Mouse (Mus musculus): Measurements from ENCODE around the gene Ddx19a. TPM values are rescaled to one million over a fixed set of nuclear protein-coding genes. Genes with fewer than 3 reads are reported as not detected.
"Not testable (repeated sequence)": the region's sequence is repeated elsewhere in the genome, so short reads cannot be mapped to it uniquely, and the experiment has no call there.

Gene Ddx19a
- polyA plus RNA-seq, 1 experiment: 29.4 TPM

DNA sequence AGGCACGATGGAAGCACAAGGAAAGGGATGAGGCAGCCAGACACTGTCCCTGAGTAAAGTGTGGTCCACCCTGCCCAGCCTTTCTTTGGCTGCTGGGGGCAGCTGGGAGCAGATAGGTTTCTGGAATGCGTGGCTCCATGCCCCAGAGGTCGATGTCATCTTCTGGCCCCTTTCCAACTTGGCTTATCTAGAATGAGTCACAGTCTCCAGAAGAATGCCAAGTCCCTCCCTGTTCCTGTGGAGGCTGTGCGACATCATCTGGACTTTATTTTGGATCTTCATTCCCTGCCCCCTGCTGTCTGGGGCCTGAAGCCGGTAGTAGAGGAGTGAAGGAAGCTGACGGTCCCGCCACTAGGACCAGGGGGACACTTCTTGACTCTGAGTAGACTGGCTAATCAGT is 32.0 kb downstream of the Ddx19a start:
- H3K27me3 ChIP-seq (ENCODE audit: control insufficient read depth, insufficient read depth, low read length): no peaks in the 10 kb centered on the region
- peak overlapping the region; percentile 40 for H3K27ac ChIP-seq (ENCODE audit: insufficient read depth, low read length)
- H3K4me1 ChIP-seq (ENCODE audit: control insufficient read depth, insufficient read depth, low read length): peaks cover 30% of the 10 kb centered on the region
- peak; percentile 85 to 89 for DNase-seq
- WGBS: 4% methylated on average over 7 of the region's 7 CpGs
- TF ChIP-seq POLR2A (IDR thresholded peaks at IDR 0.05; ENCODE audit: borderline replicate concordance, insufficient read depth, low read length) (no peak), CTCF (IDR thresholded peaks at IDR 0.05; ENCODE audit: borderline replicate concordance, insufficient read depth, low read depth, low read length) (peak; percentile 16; the same call in 1 of the 2 replicates)
- H3K4me3 ChIP-seq (replicated peaks; ENCODE audit: insufficient read depth, low read depth, low read length): no peak overlapping the region

DNA sequence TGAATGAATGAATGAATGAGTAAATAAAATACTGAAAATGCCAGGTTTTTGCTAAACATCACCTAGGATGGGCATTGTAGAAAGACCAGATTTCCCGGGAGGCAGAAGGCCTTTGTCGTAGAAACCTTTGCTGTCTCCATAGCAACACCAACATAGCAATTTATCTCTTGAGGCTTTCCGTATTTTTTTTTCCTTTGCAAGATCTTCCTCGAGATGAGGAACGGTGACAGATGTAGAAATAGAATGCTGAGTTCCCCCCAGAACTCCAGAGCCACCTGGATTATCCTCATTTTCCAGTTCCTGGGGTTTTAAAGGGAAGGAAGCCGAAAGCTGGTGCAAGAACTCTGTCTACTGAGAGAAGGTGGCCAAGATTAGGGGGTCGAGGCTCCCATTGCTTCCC is 32.9 kb downstream of the Ddx19a start:
- 38% methylated on average over 7 of the region's 7 CpGs for WGBS
- H3K27ac ChIP-seq (ENCODE audit: insufficient read depth, low read length): peak overlapping the region; percentile 40
- H3K4me1 ChIP-seq (ENCODE audit: control insufficient read depth, insufficient read depth, low read length): peaks cover 30% of the 10 kb centered on the region
- H3K27me3 ChIP-seq (ENCODE audit: control insufficient read depth, insufficient read depth, low read length): no peaks in the 10 kb centered on the region
- DNase-seq: no peak
- TF ChIP-seq CTCF (IDR thresholded peaks at IDR 0.05; ENCODE audit: borderline replicate concordance, insufficient read depth, low read depth, low read length) (no peak), POLR2A (IDR thresholded peaks at IDR 0.05; ENCODE audit: borderline replicate concordance, insufficient read depth, low read length) (no peak)
- no peak overlapping the region for H3K4me3 ChIP-seq (replicated peaks; ENCODE audit: insufficient read depth, low read depth, low read length)

DNA sequence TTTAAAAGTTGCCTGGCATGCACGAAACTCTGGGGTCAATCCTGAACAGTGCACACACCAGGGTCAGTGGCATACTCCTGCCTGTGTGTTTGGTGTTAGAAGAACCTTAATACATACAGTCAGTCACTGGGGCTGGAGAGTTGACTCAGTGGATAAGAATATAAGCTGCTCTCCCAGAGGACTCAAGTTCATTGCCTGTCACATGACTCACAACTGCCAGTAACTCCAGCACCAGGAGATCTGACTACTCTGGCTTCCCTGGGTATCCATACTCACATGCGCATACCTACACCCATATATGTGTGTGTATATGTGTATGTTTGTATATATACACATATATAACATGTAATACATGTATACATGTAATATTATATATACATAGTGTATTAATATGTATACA is 34.5 kb downstream of the Ddx19a start:
- Histone ChIP-seq H3K27me3 (ENCODE audit: control insufficient read depth, insufficient read depth, low read length) (no peaks in the 10 kb centered on the region), H3K4me1 (ENCODE audit: control insufficient read depth, insufficient read depth, low read length) (peaks cover 35% of the 10 kb centered on the region), H3K4me3 (replicated peaks; ENCODE audit: insufficient read depth, low read depth, low read length) (no peak overlapping the region), H3K27ac (ENCODE audit: insufficient read depth, low read length) (no peak overlapping the region)
- DNase-seq: no peak
- WGBS: 95% methylated on average over 2 of the region's 2 CpGs
- TF ChIP-seq CTCF (IDR thresholded peaks at IDR 0.05; ENCODE audit: borderline replicate concordance, insufficient read depth, low read depth, low read length): no peak
- no peak for TF ChIP-seq POLR2A (IDR thresholded peaks at IDR 0.05; ENCODE audit: borderline replicate concordance, insufficient read depth, low read length)

DNA sequence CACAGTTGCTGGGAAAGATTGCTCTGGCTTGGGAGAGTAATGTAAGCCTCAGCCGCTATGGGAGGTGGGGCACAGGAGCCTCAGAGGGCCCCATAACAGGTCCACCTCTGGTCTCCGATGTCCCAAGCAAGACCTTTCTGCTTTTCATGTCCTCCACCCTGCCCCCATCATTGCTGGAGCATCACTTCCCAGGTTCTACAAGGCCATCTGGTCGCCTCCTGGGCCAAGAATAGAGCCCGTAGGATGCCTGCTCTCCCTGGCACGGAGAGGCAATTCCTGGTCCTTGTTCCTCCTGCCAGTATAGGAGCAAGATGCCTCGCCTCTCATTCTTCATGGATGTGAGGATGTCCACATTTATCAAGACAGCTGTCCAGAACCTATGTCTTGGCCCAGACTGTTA is 37.7 kb downstream of the Ddx19a start:
- 13% methylated on average over 6 of the region's 6 CpGs for WGBS
- peaks cover 40% of the 10 kb centered on the region for H3K4me1 ChIP-seq (ENCODE audit: control insufficient read depth, insufficient read depth, low read length)
- no peaks in the 10 kb centered on the region for H3K27me3 ChIP-seq (ENCODE audit: control insufficient read depth, insufficient read depth, low read length)
- peak overlapping the region; percentile 96 for H3K27ac ChIP-seq (ENCODE audit: insufficient read depth, low read length)
- peak; percentile 92 to 98 for DNase-seq
- peak overlapping the region; percentile 43 for H3K4me3 ChIP-seq (replicated peaks; ENCODE audit: insufficient read depth, low read depth, low read length)
- no peak for TF ChIP-seq CTCF (IDR thresholded peaks at IDR 0.05; ENCODE audit: borderline replicate concordance, insufficient read depth, low read depth, low read length)

DNA sequence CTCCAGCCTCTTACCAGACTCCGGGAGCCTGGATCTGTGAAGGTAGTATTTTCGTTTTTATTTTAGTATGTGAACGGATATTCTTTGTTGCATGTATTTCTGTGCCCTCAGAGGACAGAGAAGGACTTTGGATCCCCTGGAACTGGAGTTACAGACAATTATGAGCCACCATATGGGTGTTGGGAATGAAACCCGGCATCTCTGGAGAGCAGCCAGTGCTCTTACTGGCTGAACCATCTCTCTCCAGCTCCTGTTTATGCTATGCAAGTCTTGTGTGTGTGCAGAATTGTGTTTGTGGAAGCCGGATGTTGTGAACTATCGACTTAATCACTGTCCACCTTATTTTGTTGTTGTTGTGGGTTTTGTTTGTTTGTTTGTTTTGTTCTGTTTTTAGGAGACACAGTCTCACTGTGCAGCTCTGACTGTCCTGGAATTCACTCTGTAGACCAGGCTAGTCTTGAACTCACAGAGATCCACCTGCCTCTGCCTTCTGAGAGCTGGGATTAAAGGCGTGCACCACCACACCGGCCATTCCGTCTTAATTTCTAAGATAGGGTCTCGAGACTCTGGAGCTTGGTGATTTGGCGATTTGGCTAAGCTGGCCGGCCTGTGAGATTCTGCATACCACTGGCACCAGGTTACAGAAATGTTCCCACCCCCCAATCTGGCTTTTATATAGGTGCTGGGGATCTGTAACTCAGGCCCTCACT is 38.4 kb downstream of the Ddx19a start:
- DNase-seq: peak; percentile 87 to 94
- TF ChIP-seq CTCF (IDR thresholded peaks at IDR 0.05; ENCODE audit: borderline replicate concordance, insufficient read depth, low read depth, low read length) (no peak), POLR2A (IDR thresholded peaks at IDR 0.05; ENCODE audit: borderline replicate concordance, insufficient read depth, low read length) (peak; percentile 36; the same call in 1 of the 2 replicates)
- WGBS: 13% methylated on average over 12 of the region's 12 CpGs
- H3K4me3 ChIP-seq (replicated peaks; ENCODE audit: insufficient read depth, low read depth, low read length): peak overlapping the region; percentile 68
- no peaks in the 10 kb centered on the region for H3K27me3 ChIP-seq (ENCODE audit: control insufficient read depth, insufficient read depth, low read length)
- peak overlapping the region; percentile 96 for H3K27ac ChIP-seq (ENCODE audit: insufficient read depth, low read length)
- H3K4me1 ChIP-seq (ENCODE audit: control insufficient read depth, insufficient read depth, low read length): peaks cover 42% of the 10 kb centered on the region

DNA sequence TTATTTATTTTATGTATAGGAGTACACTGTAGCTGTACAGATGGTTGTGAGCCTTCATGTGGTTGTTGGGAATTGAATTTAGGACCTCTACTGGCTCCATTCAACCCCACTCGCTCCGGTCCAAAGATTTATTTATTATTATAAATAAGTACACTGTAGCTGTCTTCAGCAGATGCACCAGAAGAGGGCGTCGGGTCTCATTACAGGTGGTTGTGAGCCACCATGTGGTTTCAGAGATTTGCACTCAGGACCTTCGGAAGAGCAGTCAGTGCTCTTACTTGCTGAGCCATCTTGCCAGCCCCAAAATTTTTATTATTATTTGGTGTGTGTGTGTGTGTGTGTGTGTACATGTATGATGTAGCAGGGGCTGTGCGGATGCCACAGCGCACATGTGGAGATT is 39.0 kb downstream of the Ddx19a start:
- WGBS: 41% methylated on average over 7 of the region's 7 CpGs

DNA sequence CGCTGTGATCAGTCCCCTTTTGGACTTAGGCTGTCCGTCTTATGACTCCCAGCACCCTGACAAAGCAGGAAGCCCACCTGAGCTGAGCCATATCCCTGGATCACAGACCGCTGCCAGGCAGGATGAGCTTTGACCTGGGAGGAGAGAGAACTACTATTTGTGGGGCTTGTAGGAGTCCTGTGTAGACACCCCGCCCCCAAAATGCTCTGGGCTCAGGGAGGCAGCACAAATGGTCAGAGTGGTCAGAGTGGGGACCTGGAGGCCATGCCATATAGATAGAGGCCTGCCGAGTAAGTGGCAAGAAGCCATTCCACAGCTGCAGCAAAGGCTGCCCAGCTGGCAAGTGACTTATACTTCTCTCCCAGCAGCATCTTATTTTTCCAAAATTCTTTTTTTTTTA is 39.5 kb downstream of the Ddx19a start:
- WGBS: 25% methylated on average over 5 of the region's 5 CpGs

More for the DNA sequence above, 39.0 kb downstream of the Ddx19a start:
- not testable (repeated sequence) for DNase-seq; H3K27me3 ChIP-seq (ENCODE audit: control insufficient read depth, insufficient read depth, low read length)
- Histone ChIP-seq H3K27ac (ENCODE audit: insufficient read depth, low read length) (peak overlapping the region; percentile 99), H3K4me1 (ENCODE audit: control insufficient read depth, insufficient read depth, low read length) (peaks cover 42% of the 10 kb centered on the region), H3K4me3 (replicated peaks; ENCODE audit: insufficient read depth, low read depth, low read length) (peak overlapping the region; percentile 68)

DNA sequence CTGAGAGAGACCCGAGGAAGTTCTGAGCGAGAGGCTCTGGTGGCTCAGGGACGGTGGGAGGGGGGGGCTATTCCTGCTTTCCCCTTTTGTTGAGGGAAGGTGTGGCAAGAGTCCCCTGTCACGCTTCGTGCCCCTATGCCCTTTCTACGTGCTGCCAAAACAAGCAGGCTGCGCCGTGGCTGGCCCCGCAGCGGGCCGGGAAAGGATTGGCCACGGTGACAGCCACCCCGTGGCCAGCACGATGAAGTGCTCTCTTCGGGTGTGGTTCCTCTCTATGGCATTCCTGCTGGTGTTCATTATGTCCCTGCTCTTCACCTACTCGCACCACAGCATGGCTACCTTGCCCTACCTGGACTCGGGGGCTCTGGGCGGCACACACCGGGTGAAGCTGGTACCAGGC is 40.1 kb downstream of the Ddx19a start:
- 9% methylated on average over 19 of the region's 19 CpGs for WGBS

More for the DNA sequence above, 39.5 kb downstream of the Ddx19a start:
- TF ChIP-seq CTCF (IDR thresholded peaks at IDR 0.05; ENCODE audit: borderline replicate concordance, insufficient read depth, low read depth, low read length) (no peak), POLR2A (IDR thresholded peaks at IDR 0.05; ENCODE audit: borderline replicate concordance, insufficient read depth, low read length) (no peak)
- DNase-seq: peak; percentile 54 to 62
- Histone ChIP-seq H3K27ac (ENCODE audit: insufficient read depth, low read length) (peak overlapping the region; percentile 99), H3K27me3 (ENCODE audit: control insufficient read depth, insufficient read depth, low read length) (no peaks in the 10 kb centered on the region), H3K4me3 (replicated peaks; ENCODE audit: insufficient read depth, low read depth, low read length) (peak overlapping the region; percentile 67), H3K4me1 (ENCODE audit: control insufficient read depth, insufficient read depth, low read length) (peaks cover 42% of the 10 kb centered on the region)

More for the DNA sequence above, 40.1 kb downstream of the Ddx19a start:
- H3K27me3 ChIP-seq (ENCODE audit: control insufficient read depth, insufficient read depth, low read length): no peaks in the 10 kb centered on the region
- TF ChIP-seq POLR2A (IDR thresholded peaks at IDR 0.05; ENCODE audit: borderline replicate concordance, insufficient read depth, low read length) (peak; percentile 65; the same call in 1 of the 2 replicates), CTCF (IDR thresholded peaks at IDR 0.05; ENCODE audit: borderline replicate concordance, insufficient read depth, low read depth, low read length) (peak; percentile 58)
- H3K27ac ChIP-seq (ENCODE audit: insufficient read depth, low read length): peak overlapping the region; percentile 99
- H3K4me1 ChIP-seq (ENCODE audit: control insufficient read depth, insufficient read depth, low read length): peaks cover 42% of the 10 kb centered on the region
- DNase-seq: peak in 1 of 2 experiments; percentile 85
- H3K4me3 ChIP-seq (replicated peaks; ENCODE audit: insufficient read depth, low read depth, low read length): peak overlapping the region; percentile 67

Data from cerebellum, adult 2 months (tissue).